Mouse (Mus musculus) large intestine, adult 2 months (tissue): ENCODE results near the gene Lce3c. TPM values are rescaled to one million over a fixed set of nuclear protein-coding genes. Genes with fewer than 3 reads are reported as not detected.

Experiments
- DNase-seq: peaks from one replicate; pipeline ENCODE4 v3.0.0-alpha.2; 2012; ENCODE audit warnings: low read depth, low spot score
- WGBS: fragments of 180-500 bp; shearing (Covaris S2); methylation state at CpG from one replicate; pipeline ENCODE4 v1.1.7; 2018; 5-methylcytosine and 5-hydroxymethylcytosine counted together
- polyA plus RNA-seq: library from polyadenylated mRNA; depleted of rRNA; stranded (reverse); fragments of >200 nt; gene quantifications from 2 replicates; pipeline ENCODE4 v1.2.3, GENCODE M21; 2012; rRNA removed

The Lce3c gene
- not detected in 2 replicates for polyA plus RNA-seq

DNA sequence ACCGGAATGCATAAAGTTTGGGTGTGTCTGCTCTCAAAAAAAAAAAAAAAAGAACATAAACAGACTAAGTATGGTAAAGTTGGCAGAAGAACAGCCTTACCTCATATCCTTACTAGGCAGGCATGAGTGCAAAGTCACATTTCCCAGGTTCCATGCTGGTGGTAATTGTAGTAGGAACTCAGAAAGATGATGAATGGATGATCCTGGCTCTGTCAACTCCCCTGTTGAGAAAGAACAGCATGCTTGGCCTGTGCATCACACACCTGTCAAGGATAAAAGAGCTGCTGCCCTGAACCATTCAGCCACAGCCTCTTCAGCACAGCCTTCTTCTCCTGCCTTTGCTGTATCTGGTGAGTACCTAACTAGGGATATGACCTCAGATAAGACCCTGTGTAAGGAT is at the start of gene Lce3c:
TSS of gene Lce3c (plus strand) at position 301 of the 400 bp plus-strand sequence.
- WGBS = 21% methylated on average over 1 of the region's 1 CpGs
- DNase-seq = no peak

DNA sequence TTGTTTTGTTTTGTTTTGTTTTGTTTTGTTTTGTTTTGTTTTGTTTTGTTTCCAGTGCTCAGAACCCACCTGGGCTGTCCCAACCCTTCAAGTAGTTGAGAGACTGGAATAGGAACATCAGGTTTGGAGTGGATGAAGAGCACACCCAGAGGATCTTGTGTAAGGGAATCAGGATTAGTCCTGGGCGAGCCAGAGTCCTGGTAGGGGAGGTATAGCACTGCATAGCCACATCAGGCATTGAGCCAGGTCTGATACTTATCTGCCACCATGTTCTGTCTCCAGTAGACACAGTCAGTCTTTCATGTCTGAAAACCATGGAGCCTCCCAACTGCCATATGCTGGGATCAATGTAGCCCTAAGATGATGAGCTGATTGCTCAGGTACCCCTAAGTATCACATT is 49.8 kb upstream of the Lce3c start:
- no peak for DNase-seq
- WGBS = 34% methylated on average over 1 of the region's 1 CpGs

DNA sequence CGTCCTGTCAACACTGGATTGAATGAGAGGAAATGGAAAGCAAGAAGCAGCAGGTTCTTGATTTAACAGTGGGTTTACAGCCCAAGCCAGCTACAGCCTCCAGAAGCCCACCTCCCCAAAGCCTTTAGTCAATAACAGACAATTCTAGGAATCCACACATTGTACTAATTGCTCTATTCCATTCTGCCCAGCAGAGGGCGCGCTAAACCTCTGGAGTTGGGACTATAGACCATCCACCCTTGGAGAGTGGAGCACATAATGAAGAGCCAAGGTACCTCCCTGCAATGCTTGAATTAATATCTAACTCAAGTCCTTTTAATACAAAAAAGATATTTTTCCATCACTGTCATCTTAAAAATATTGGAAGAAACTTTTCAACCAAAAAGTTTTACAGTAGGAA is 41.3 kb upstream of the Lce3c start:
- no peak for DNase-seq
- WGBS = 18% methylated on average over 3 of the region's 3 CpGs

DNA sequence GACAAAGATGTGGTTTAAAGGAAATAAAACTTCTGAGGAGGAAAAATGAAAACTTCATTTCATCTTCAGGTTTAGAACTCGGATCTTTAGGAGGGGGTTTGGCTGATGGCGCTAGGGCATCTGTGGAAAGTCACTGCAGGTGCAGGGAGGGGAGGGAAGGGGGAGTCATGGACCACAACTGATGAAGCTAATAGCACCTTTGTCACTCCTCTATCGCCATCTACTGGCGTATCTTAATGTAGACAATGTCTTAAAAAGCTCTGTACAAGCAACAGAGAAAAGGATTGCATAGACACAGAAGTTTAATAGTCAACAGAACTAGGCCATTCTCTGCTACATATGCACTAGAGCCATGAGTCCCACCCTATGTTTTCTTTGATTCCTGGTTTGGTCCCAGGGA is 40.6 kb upstream of the Lce3c start:
- no peak for DNase-seq
- 39% methylated on average over 4 of the region's 4 CpGs for WGBS

DNA sequence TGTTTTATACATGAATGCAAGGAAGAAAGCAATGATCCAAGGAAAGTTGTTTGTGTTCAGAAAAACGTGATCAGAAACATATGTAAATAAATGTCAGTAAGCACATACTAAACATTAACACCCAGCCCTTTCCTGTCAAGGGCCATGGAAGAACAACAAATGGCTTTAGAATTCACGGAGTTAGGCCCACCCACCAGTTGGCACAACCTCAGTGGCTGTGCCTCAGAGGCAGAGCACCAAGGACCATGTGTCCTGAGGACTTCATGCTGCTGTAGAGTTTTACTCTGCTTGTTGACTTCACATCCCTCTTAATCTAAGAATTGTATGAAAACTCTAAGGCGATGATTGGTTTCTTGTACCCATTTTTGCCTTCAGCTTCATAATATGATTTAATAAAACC is 39.1 kb upstream of the Lce3c start:
- 37% methylated on average over 3 of the region's 3 CpGs for WGBS
- DNase-seq = no peak

DNA sequence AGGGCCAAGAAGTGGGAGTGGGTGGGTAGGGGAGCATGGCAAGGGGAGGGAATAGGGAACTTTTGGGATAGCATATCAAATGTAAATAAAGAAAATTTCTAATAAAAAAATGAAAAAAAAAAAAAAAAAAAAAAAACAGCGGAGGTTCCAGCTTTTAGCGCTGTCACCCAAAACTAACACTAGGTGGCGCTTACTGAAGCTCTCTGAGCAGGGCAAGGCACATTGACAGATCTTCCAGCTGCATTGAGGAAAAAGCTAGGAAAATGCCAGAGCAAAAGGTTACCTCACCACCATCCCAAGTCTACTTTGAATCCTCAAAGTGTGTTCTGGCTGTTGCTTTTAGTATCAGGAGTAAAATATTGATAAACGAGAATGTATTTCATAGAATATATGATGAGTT is 36.7 kb upstream of the Lce3c start:
- no peak for DNase-seq
- 19% methylated on average over 4 of the region's 4 CpGs for WGBS

DNA sequence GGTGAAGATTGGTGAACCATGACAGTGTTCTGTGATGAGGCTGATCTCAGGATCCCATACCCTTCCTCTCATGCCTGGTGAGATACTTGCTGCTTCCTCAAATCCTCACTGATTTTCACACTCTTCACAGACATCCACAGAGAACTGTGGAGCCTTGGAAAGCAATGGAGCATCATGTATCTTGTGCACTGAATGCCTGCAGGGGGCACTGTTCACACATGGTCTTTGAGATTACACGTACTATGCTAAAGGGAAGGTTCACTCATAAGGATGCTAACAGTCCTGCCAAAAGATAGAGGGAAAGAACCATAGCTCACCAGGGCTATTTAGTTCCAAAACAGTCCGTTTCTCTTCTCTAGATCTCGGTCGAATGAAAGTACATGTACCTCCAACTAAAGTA is 23.9 kb upstream of the Lce3c start:
- 51% methylated on average over 4 of the region's 4 CpGs for WGBS
- peak; percentile 6 for DNase-seq

DNA sequence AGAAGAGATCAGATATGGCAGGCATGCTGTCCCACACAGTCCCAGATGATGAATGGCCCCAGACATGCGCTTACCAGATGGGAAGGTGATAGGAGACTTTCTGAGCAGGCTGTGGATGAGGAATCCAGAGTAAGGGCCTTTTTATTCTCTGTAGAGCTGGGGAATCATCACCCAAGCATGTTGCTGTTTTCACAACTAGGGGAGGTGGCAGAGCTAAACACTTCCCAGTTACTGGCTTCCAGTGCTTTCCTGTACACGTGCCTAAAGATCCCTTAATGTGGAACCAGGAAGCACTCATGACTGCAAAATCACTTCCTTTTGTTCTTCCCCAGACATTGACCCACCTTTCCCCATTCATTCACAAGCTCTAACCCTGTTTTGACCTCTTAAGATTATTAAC is 18.2 kb upstream of the Lce3c start, which contains the start of gene Lce3a:
TSS of gene Lce3a (minus strand) at position 101 of the 400 bp plus-strand sequence.
- WGBS = 51% methylated on average over 2 of the region's 2 CpGs
- no peak for DNase-seq

DNA sequence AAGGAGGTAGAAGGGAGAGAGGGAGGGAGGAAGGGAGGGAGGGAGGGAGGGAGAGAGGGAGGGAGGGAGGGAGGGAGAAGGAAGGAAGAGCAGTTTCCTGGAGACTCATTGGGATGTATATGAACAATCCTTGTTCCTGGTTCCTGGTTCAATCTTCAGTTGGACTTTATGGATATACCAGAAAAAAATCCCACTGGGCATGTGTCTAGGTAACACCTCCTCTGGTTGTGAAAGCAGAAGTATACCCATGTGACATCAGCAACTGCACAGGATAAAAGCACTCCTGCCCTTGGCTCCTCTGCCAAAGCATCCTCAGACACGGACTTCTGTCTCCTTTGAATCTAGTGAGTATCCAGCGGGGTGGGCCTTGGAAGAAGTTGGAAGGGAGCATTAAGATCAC is 11.6 kb upstream of the Lce3c start, which contains the start of gene Lce3b:
TSS of gene Lce3b (plus strand) at position 301 of the 400 bp plus-strand sequence.
- 57% methylated on average over 2 of the region's 2 CpGs for WGBS
- no peak for DNase-seq

DNA sequence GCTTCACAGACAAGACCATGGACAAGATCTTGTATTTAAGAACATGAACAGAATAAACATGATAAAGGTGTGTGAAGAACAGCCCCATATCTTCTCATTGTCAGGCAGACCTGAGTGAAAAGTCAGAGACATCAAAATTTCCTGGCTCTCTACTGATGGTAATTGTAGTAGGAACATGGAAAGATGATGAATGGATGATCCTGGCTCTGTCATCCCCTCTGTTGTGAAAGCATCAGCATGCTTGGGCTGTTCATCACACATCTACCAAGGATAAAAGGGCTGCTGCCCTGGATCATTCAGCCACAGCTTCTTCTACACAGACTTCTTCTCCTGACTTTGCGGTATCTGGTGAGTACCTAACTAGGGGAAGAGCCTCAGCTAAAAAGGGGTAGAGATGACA is 12.8 kb downstream of the Lce3c start, which contains the start of gene Lce3d:
TSS of gene Lce3d (plus strand) at position 301 of the 400 bp plus-strand sequence.
- no peak for DNase-seq

DNA sequence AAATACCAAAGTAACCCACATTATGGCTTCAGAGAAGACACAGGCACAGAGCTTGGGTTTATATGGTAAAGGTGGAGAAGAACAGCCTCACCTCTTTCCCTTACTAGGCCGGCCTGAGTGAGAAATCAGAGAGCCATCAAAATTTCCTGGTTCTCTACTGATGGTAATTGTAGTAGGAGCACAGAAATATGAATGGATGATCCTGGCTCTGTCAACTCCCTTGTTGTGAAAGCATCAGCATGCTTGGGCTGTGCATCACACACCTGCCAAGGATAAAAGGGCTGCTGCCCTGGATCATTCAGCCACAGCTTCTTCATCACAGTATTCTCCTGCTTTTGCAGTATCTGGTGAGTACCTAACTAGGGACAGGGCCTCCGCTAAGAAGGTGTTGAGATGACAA is 22.5 kb downstream of the Lce3c start, which contains the start of gene Lce3e:
TSS of gene Lce3e (plus strand) at position 301 of the 400 bp plus-strand sequence.
- 88% methylated on average over 2 of the region's 2 CpGs for WGBS
- DNase-seq = no peak

More for the DNA sequence above, 12.8 kb downstream of the Lce3c start, which contains the start of gene Lce3d:
- WGBS = 94% methylated on average over 1 of the region's 1 CpGs

DNA sequence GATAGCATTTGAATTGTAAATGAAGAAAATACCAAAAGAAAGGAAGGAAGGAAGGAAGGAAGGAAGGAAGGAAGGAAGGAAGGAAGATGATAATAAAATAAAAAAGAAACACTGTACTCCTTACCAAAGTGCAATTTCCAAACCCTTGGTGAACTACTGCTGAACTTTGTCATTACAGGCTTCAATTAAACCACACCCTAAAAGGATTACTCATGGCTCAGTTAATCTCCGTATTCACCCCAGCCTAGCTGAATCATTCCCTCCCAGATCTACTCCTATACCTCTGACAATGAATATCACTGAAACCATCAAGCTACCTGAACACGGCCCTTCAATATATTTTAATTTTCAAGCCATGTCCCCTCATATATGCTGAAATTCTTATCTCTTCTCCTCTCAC is 34.2 kb downstream of the Lce3c start:
- WGBS = 35% methylated on average over 2 of the region's 2 CpGs
- DNase-seq = peak; percentile 37

DNA sequence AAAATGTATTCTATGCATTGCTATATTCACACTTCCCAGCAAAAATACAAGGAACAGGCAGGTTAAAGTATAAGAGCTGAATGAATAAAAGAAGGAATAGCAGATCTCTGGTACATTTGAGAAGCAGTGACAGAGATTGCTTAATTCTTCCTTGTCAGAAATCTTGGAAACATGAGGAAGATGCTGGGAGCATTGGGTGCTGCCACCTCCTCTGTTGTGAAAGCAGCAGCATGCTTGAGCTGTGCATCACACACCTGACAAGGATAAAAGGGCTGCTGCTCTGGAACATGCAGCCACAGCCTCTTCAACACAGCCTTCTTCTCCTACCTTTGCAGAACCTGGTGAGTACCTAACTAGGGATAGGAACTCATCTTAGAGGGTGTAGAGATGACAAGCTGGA is 47.6 kb downstream of the Lce3c start, which contains the start of gene Lce3f:
TSS of gene Lce3f (plus strand) at position 301 of the 400 bp plus-strand sequence.
- no peak for DNase-seq

Other genes with a start within 250 kb of the Lce3c start
- not detected in 2 replicates for gene Lce1e, start 235.4 kb upstream of the Lce3c start, polyA plus RNA-seq
- not detected in 2 replicates for gene Lce1f, start 224.1 kb upstream of the Lce3c start, polyA plus RNA-seq
- not detected in 2 replicates for gene Gm38119, start 205.4 kb upstream of the Lce3c start, polyA plus RNA-seq
- gene Lce1g, start 192.1 kb upstream of the Lce3c start, polyA plus RNA-seq = not detected in 2 replicates
- not detected in 2 replicates for gene Lce1h, start 179.4 kb upstream of the Lce3c start, polyA plus RNA-seq
- gene Lce1i, start 165.6 kb upstream of the Lce3c start, polyA plus RNA-seq = not detected in 2 replicates
- not detected in 2 replicates for gene Lce1j, start 154.0 kb upstream of the Lce3c start, polyA plus RNA-seq
- gene Lce1k, start 136.6 kb upstream of the Lce3c start, polyA plus RNA-seq = not detected in 2 replicates
- not detected in 2 replicates for gene Kprp, start 117.2 kb upstream of the Lce3c start, polyA plus RNA-seq
- not detected in 2 replicates for gene Lce1l, start 93.2 kb upstream of the Lce3c start, polyA plus RNA-seq
- not detected in 2 replicates for gene 2310050C09Rik, start 74.3 kb upstream of the Lce3c start, polyA plus RNA-seq
- gene Lce3a, start 18.3 kb upstream of the Lce3c start, polyA plus RNA-seq = not detected in 2 replicates
- gene Lce3b, start 11.5 kb upstream of the Lce3c start, polyA plus RNA-seq = 0.26 TPM in 1 of 2 replicates, not detected in the other
- gene Lce3d, start 12.9 kb downstream of the Lce3c start, polyA plus RNA-seq = not detected in 2 replicates
- not detected in 2 replicates for gene Lce3e, start 22.6 kb downstream of the Lce3c start, polyA plus RNA-seq
- gene Lce3f, start 47.7 kb downstream of the Lce3c start, polyA plus RNA-seq = not detected in 2 replicates
- 0.18 and 0.21 TPM in 2 replicates for gene Crct1, start 71.2 kb downstream of the Lce3c start, polyA plus RNA-seq
- gene Lce1m, start 74.6 kb downstream of the Lce3c start, polyA plus RNA-seq = not detected in 2 replicates
- not detected in 2 replicates for gene Gm4858, start 124.3 kb downstream of the Lce3c start, polyA plus RNA-seq
- gene Crnn, start 200.3 kb downstream of the Lce3c start, polyA plus RNA-seq = not detected in 2 replicates